Comparison of ENCODE assay signal across 25 mouse cellular contexts in the genomic region with DNA sequence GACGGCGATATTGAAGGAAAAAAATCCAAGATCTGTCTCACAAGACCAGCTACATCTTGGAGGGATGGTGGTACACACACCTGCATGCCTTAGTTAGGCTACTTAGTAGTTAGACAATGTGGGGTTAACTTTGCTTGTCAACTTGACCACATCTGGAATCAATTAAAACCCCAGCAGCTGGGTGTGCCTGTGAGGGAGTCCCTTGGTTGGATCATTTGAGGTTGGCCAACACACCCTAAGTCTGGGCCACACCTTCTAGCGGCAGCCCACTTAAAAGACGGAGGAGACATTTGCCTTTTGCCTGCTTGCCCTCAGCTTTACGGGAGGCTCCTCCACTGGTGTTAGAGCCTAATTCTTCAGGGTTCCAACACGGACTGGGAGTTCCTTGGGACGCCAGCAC.
DNase-seq lines count a peak whose midpoint lies in the region; ATAC-seq and TF ChIP-seq lines count a peak whose summit lies in the region.
"Had no signal": no experiment of that assay in that cellular context is flagged by ENCODE, and none has a peak within 500 bp of the region (broad histone marks: within the 10 kb centered on the region; RNA-seq: fewer than 3 reads in every experiment).

No protein-coding gene starts in this region.

- H3K4me2 ChIP-seq in embryonic facial prominence, embryonic 14.5 days (ENCODE audit: low read depth, low read length), result no peak overlapping the region
- H3K4me2 ChIP-seq in limb, embryonic 11.5 days (ENCODE audit: low read depth, severe bottlenecking), result no peak overlapping the region
- H3K4me2 ChIP-seq in forebrain, embryonic 13.5 days, result no peak overlapping the region
- H3K4me2 ChIP-seq: embryonic facial prominence, embryonic 12.5 days; forebrain, embryonic 12.5 days; heart, embryonic 15.5 days; hindbrain, embryonic 15.5 days had no signal

- no peak for TF ChIP-seq CTCF in gastrocnemius, adult 2 months (IDR thresholded peaks at IDR 0.05)

- no peak overlapping the region for H3K9ac ChIP-seq in embryonic facial prominence, embryonic 14.5 days (ENCODE audit: low read depth, low read length)
- H3K9ac ChIP-seq in limb, embryonic 11.5 days (ENCODE audit: low read length), result no peak overlapping the region
- H3K9ac ChIP-seq in forebrain, embryonic 13.5 days, result no peak overlapping the region
- H3K9ac ChIP-seq: embryonic facial prominence, embryonic 12.5 days; forebrain, embryonic 12.5 days; forebrain, postnatal 0 days; heart, embryonic 15.5 days; hindbrain, embryonic 15.5 days had no signal

- no peaks in the 10 kb centered on the region for H3K9me3 ChIP-seq in embryonic facial prominence, embryonic 14.5 days (ENCODE audit: control insufficient read depth, low read length)
- H3K9me3 ChIP-seq in limb, embryonic 11.5 days (ENCODE audit: control insufficient read depth, low read length), result no peaks in the 10 kb centered on the region
- no peaks in the 10 kb centered on the region for H3K9me3 ChIP-seq in forebrain, embryonic 13.5 days (replicated peaks)
- H3K9me3 ChIP-seq: embryonic facial prominence, embryonic 12.5 days; forebrain, embryonic 12.5 days; heart, embryonic 10.5 days; heart, embryonic 15.5 days; hindbrain, embryonic 10.5 days; hindbrain, embryonic 15.5 days had no signal

- no peaks in the 10 kb centered on the region for H3K4me1 ChIP-seq in embryonic facial prominence, embryonic 14.5 days (ENCODE audit: control insufficient read depth, insufficient read depth, low read length)
- H3K4me1 ChIP-seq in limb, embryonic 11.5 days (ENCODE audit: control insufficient read depth, insufficient read depth, low read length), result peaks cover 5% of the 10 kb centered on the region; the same call in 1 of the 2 replicates
- no peaks in the 10 kb centered on the region for H3K4me1 ChIP-seq in forebrain, embryonic 13.5 days
- H3K4me1 ChIP-seq: heart, embryonic 10.5 days; heart, embryonic 15.5 days; hindbrain, embryonic 15.5 days had no signal

- DNase-seq in gastrocnemius, adult 2 months, result peak; percentile 26
- no peak for DNase-seq in gastrocnemius, postnatal 4 days (ENCODE audit: low spot score in 2 of 2)
- DNase-seq in embryo, embryonic 11 days, result peak; percentile 29
- peak; percentile 29 for DNase-seq in embryonic facial prominence, embryonic 14.5 days (ENCODE audit: low spot score)
- DNase-seq in limb, embryonic 11.5 days (ENCODE audit: low spot score), result peak; percentile 57
- DNase-seq in spleen, adult 18-20 months, result no peak
- no peak for DNase-seq in spleen, postnatal 10 days (ENCODE audit: low spot score in 2 of 2)
- DNase-seq: adrenal gland, postnatal 14 days; cerebellum, adult 18-20 months; cerebellum, adult 9-11 months; forebrain, postnatal 0 days; heart, postnatal 14 days; kidney, adult 8-10 months had no signal

- intact Hi-C loops in gastrocnemius, adult 2 months (cut with DNase I), result no loop called here

- no peak overlapping the region for H3K27ac ChIP-seq in gastrocnemius, adult 2 months
- no peak overlapping the region for H3K27ac ChIP-seq in embryonic facial prominence, embryonic 14.5 days (replicated peaks; ENCODE audit: low read depth, low read length)
- no peak overlapping the region for H3K27ac ChIP-seq in limb, embryonic 11.5 days (replicated peaks; ENCODE audit: low read depth, low read length)
- H3K27ac ChIP-seq in forebrain, embryonic 13.5 days, result no peak overlapping the region
- H3K27ac ChIP-seq: embryonic facial prominence, embryonic 12.5 days; forebrain, embryonic 12.5 days; heart, embryonic 10.5 days; heart, embryonic 15.5 days; hindbrain, embryonic 10.5 days; hindbrain, embryonic 15.5 days had no signal

- WGBS in embryonic facial prominence, embryonic 14.5 days, result 40% methylated on average over 7 of the region's 7 CpGs
- 34% methylated on average over 7 of the region's 7 CpGs for WGBS in limb, embryonic 11.5 days
- WGBS in forebrain, embryonic 13.5 days, result 65% methylated on average over 7 of the region's 7 CpGs

- H3K4me3 ChIP-seq in gastrocnemius, adult 2 months, result no peak overlapping the region
- no peak overlapping the region for H3K4me3 ChIP-seq in embryonic facial prominence, embryonic 14.5 days (ENCODE audit: low read depth, low read length)
- no peak overlapping the region for H3K4me3 ChIP-seq in limb, embryonic 11.5 days (ENCODE audit: low read depth, low read length)
- H3K4me3 ChIP-seq in forebrain, embryonic 13.5 days, result no peak overlapping the region
- H3K4me3 ChIP-seq: embryonic facial prominence, embryonic 12.5 days; forebrain, embryonic 12.5 days; heart, embryonic 10.5 days; heart, embryonic 15.5 days; hindbrain, embryonic 10.5 days; hindbrain, embryonic 15.5 days had no signal

- ATAC-seq in embryonic facial prominence, embryonic 14.5 days (ENCODE audit: low read depth), result no peak
- 0 out of 2 replicates have a peak, but pooled peaks have one; percentile 17 for ATAC-seq in limb, embryonic 11.5 days (ENCODE audit: insufficient number of reproducible peaks, low FRiP score, low TSS enrichment, low read depth)
- ATAC-seq in forebrain, embryonic 13.5 days, result no peak
- ATAC-seq: activated CD4-positive, CD25-positive, alpha-beta regulatory T cell, adult 4 months; forebrain, postnatal 0 days; inflammation-experienced regulatory T-cells, adult 6 months; intestine, postnatal 0 days; Patski had no signal

- no peaks in the 10 kb centered on the region for H3K27me3 ChIP-seq in embryonic facial prominence, embryonic 14.5 days (replicated peaks; ENCODE audit: control insufficient read depth, insufficient read depth, low read length)
- no peaks in the 10 kb centered on the region for H3K27me3 ChIP-seq in limb, embryonic 11.5 days (ENCODE audit: control insufficient read depth, insufficient read depth, low read length)
- H3K27me3 ChIP-seq in forebrain, embryonic 13.5 days, result no peaks in the 10 kb centered on the region
- H3K27me3 ChIP-seq: CH12.LX; embryonic facial prominence, embryonic 12.5 days; forebrain, embryonic 12.5 days; heart, embryonic 15.5 days; hindbrain, embryonic 15.5 days had no signal

- no peaks in the 10 kb centered on the region for H3K36me3 ChIP-seq in embryonic facial prominence, embryonic 14.5 days (ENCODE audit: control insufficient read depth, insufficient read depth, low read length)
- no peaks in the 10 kb centered on the region for H3K36me3 ChIP-seq in limb, embryonic 11.5 days (ENCODE audit: control insufficient read depth, insufficient read depth, low read length)
- no peaks in the 10 kb centered on the region for H3K36me3 ChIP-seq in forebrain, embryonic 13.5 days (ENCODE audit: poor library complexity, severe bottlenecking)
- H3K36me3 ChIP-seq: embryonic facial prominence, embryonic 12.5 days; forebrain, embryonic 12.5 days; heart, embryonic 10.5 days; heart, embryonic 15.5 days; hindbrain, embryonic 10.5 days; hindbrain, embryonic 15.5 days had no signal

Comparison
In these comparisons a context has a peak if more than half of its experiments do, and no peak if none do; other contexts are left out.
1. DNase-seq: peak in gastrocnemius, adult 2 months (single experiment), embryo, embryonic 11 days (single experiment), embryonic facial prominence, embryonic 14.5 days (single experiment) and limb, embryonic 11.5 days (single experiment); none in gastrocnemius, postnatal 4 days (0 of 2), spleen, adult 18-20 months (0 of 2) and spleen, postnatal 10 days (0 of 2).